Mouse (Mus musculus) ES-E14 (cell line): ENCODE measurements around the gene Dlx3.

ENCODE experiments used
- CHD2 ChIP-seq: IDR thresholded peaks from 2 replicates; pipeline ENCODE4 v1.6.1; 2014; ENCODE audit warnings: mild to moderate bottlenecking, low read depth, low read length, inconsistent platforms
- HCFC1 ChIP-seq: IDR thresholded peaks from 2 replicates; pipeline ENCODE4 v1.6.1; 2012; ENCODE audit warnings: low read length, inconsistent platforms, borderline replicate concordance; ENCODE audit not compliant: insufficient read depth

- TF ChIP-seq HCFC1, result no peak
- no peak for TF ChIP-seq CHD2
These were observed 15.7 kb upstream of the Dlx3 start for GRCm38 (mm10) chr11:95104266-95104665.
